Mouse (Mus musculus) CH12.LX (cell line): ENCODE measurements around the gene Cbr2. TPM values are rescaled to one million over a fixed set of nuclear protein-coding genes. Genes with fewer than 3 reads are reported as not detected.
"Not testable (repeated sequence)": the region's sequence is repeated elsewhere in the genome, so short reads cannot be mapped to it uniquely, and the experiment has no call there.

Experiments used
- DNase-seq: peaks from one replicate; pipeline ENCODE4 v3.0.0-alpha.2; 2013; ENCODE audit errors: extremely low read depth
- H3K27ac ChIP-seq: 2 replicates; pipeline ENCODE4 v1.5.1; 2012; ENCODE audit warnings: low read depth, mild to moderate bottlenecking, control low read depth, moderate library complexity; ENCODE audit not compliant: insufficient read depth
- H3K27me3 ChIP-seq: replicated peaks from 2 replicates; pipeline ENCODE3; 2012; ENCODE audit warnings: inconsistent platforms
- H3K36me3 ChIP-seq, 2 experiments: replicated peaks in 1 of 2; 2 replicates each; pipeline versions ENCODE3 to v1.6.1; 2012; ENCODE audit warnings: inconsistent platforms in 1 of 2, low read length in 1 of 2, mild to moderate bottlenecking in 1 of 2, mixed read lengths in 1 of 2, moderate library complexity in 1 of 2; ENCODE audit not compliant: control insufficient read depth in 1 of 2, insufficient read depth in 1 of 2
- H3K4me1 ChIP-seq, 2 experiments: 2 replicates each; pipeline ENCODE4 v1.6.1; 2012; ENCODE audit warnings: inconsistent platforms in 1 of 2, moderate library complexity in 1 of 2; ENCODE audit not compliant: insufficient read depth in 2 of 2, control insufficient read depth in 1 of 2
- H3K4me2 ChIP-seq: 2 replicates; pipeline ENCODE4 v1.6.1; 2012; ENCODE audit warnings: low read depth, mild to moderate bottlenecking, control low read depth; ENCODE audit not compliant: poor library complexity, insufficient read depth, severe bottlenecking
- H3K4me3 ChIP-seq, 3 experiments: fragments of 150-350 bp in 1 of 3; sonication (generic) in 1 of 3; replicated peaks in 1 of 3; 2 replicates each; pipeline versions ENCODE3 to v1.5.1; 2011 to 2012; ENCODE audit warnings: low read depth in 2 of 3, low read length in 2 of 3, mild to moderate bottlenecking in 2 of 3, moderate library complexity in 2 of 3, control low read depth in 1 of 3, improper control_type of control experiment in 1 of 3, inconsistent platforms in 1 of 3, mixed read lengths in 1 of 3; ENCODE audit not compliant: poor library complexity in 1 of 3
- H3K79me2 ChIP-seq: replicated peaks from 2 replicates; pipeline ENCODE4 v1.6.1; 2012; ENCODE audit warnings: mild to moderate bottlenecking, moderate library complexity; ENCODE audit not compliant: control insufficient read depth, poor library complexity, insufficient read depth, severe bottlenecking; ENCODE audit errors: extremely low read depth
- H3K9ac ChIP-seq: 2 replicates; pipeline ENCODE4 v1.6.1; 2012; ENCODE audit warnings: low read depth, mild to moderate bottlenecking, control low read depth, moderate library complexity; ENCODE audit not compliant: insufficient read depth
- H3K9me3 ChIP-seq: replicated peaks from 2 replicates; pipeline ENCODE3; 2012; ENCODE audit warnings: low read length, inconsistent platforms, mixed read lengths
- CHD1 ChIP-seq: IDR thresholded peaks from 2 replicates; pipeline ENCODE4 v1.6.1; 2012; ENCODE audit warnings: low read depth, low read length, improper control_type of control experiment, inconsistent platforms
- CHD2 ChIP-seq: IDR thresholded peaks from 2 replicates; pipeline ENCODE4 v1.6.1; 2011; ENCODE audit warnings: low read length, improper control_type of control experiment
- CTCF ChIP-seq, 2 experiments: IDR thresholded peaks in 1 of 2; conservative IDR thresholded peaks in 1 of 2; 2 replicates each; pipeline ENCODE4 v1.5.1; 2011 to 2012; ENCODE audit warnings: low read depth in 2 of 2, low read length in 2 of 2, improper control_type of control experiment in 1 of 2, inconsistent platforms in 1 of 2, mild to moderate bottlenecking in 1 of 2, moderate library complexity in 1 of 2
- E2F4 ChIP-seq: IDR thresholded peaks from 2 replicates; pipeline ENCODE4 v1.6.1; 2011; ENCODE audit warnings: low read depth, low read length, improper control_type of control experiment; ENCODE audit not compliant: insufficient replicate concordance
- ELF1 ChIP-seq: IDR thresholded peaks from 2 replicates; pipeline ENCODE4 v1.6.1; 2014; ENCODE audit warnings: low read depth, mild to moderate bottlenecking, inconsistent platforms, low read length, improper control_type of control experiment
- EP300 ChIP-seq: IDR thresholded peaks from 2 replicates; pipeline ENCODE4 v1.6.1; 2011; ENCODE audit warnings: low read length, improper control_type of control experiment
- ETS1 ChIP-seq: conservative IDR thresholded peaks from 2 replicates; pipeline ENCODE4 v1.6.1; 2012; ENCODE audit warnings: low read depth, mild to moderate bottlenecking, inconsistent platforms, low read length, improper control_type of control experiment, moderate library complexity
- GABPA ChIP-seq: IDR thresholded peaks from 2 replicates; pipeline ENCODE4 v1.6.1; 2012; ENCODE audit warnings: low read depth, low read length, improper control_type of control experiment, inconsistent platforms; ENCODE audit not compliant: insufficient replicate concordance
- HCFC1 ChIP-seq: IDR thresholded peaks from 2 replicates; pipeline ENCODE4 v1.6.1; 2012; ENCODE audit warnings: low read depth, mild to moderate bottlenecking, inconsistent platforms, low read length, improper control_type of control experiment
- JUN ChIP-seq: IDR thresholded peaks from 2 replicates; pipeline ENCODE4 v1.6.1; 2011; ENCODE audit warnings: low read depth, mild to moderate bottlenecking, low read length, improper control_type of control experiment, moderate library complexity; ENCODE audit not compliant: insufficient read depth
- JUND ChIP-seq: conservative IDR thresholded peaks from 2 replicates; pipeline ENCODE4 v1.6.1; 2011; ENCODE audit warnings: low read depth, low read length, improper control_type of control experiment
- MAX ChIP-seq: IDR thresholded peaks from 2 replicates; pipeline ENCODE4 v1.6.1; 2011; ENCODE audit warnings: low read length, improper control_type of control experiment
- MYC ChIP-seq: IDR thresholded peaks from 2 replicates; pipeline ENCODE4 v1.6.1; 2011; ENCODE audit warnings: low read depth, mild to moderate bottlenecking, improper control_type of control experiment, low read length
- NELFE ChIP-seq: IDR thresholded peaks from 2 replicates; pipeline ENCODE4 v1.6.1; 2011; ENCODE audit warnings: low read depth, low read length, improper control_type of control experiment
- PAX5 ChIP-seq: IDR thresholded peaks from 2 replicates; pipeline ENCODE4 v1.6.1; 2012; ENCODE audit warnings: low read length, inconsistent platforms, mixed read lengths
- RCOR1 ChIP-seq: conservative IDR thresholded peaks from 2 replicates; pipeline ENCODE4 v1.6.1; 2012; ENCODE audit warnings: low read depth, mild to moderate bottlenecking, inconsistent platforms, low read length, improper control_type of control experiment
- SIN3A ChIP-seq: IDR thresholded peaks from 2 replicates; pipeline ENCODE4 v1.6.1; 2012; ENCODE audit warnings: low read length, improper control_type of control experiment, inconsistent platforms
- SMC3 ChIP-seq: IDR thresholded peaks from 2 replicates; pipeline ENCODE4 v1.6.1; 2011; ENCODE audit warnings: low read depth, low read length, improper control_type of control experiment
- TBP ChIP-seq: conservative IDR thresholded peaks from 2 replicates; pipeline ENCODE4 v1.6.1; 2011; ENCODE audit warnings: low read depth, low read length, improper control_type of control experiment
- TCF12 ChIP-seq: IDR thresholded peaks from 2 replicates; pipeline ENCODE4 v1.6.1; 2014; ENCODE audit warnings: low read depth, mild to moderate bottlenecking, inconsistent platforms, low read length, improper control_type of control experiment
- UBTF ChIP-seq: IDR thresholded peaks from 2 replicates; pipeline ENCODE4 v1.6.1; 2012; ENCODE audit warnings: low read depth, mild to moderate bottlenecking, inconsistent platforms, low read length, improper control_type of control experiment, moderate library complexity
- USF1 ChIP-seq: IDR thresholded peaks from 2 replicates; pipeline ENCODE4 v1.6.1; 2014; ENCODE audit warnings: low read depth, mild to moderate bottlenecking, inconsistent platforms, low read length, improper control_type of control experiment
- ZC3H11A ChIP-seq: IDR thresholded peaks from 2 replicates; pipeline ENCODE4 v1.6.1; 2012; ENCODE audit warnings: low read depth, mild to moderate bottlenecking, inconsistent platforms, low read length, improper control_type of control experiment
- dilution Hi-C: fragments of 300-500 bp; cut with MboI; formaldehyde crosslinking; loops from 2 replicates; pipeline ENCODE4 v1.14.3; 2020; ENCODE audit warnings: low sequenced_read_pairs; ENCODE audit not compliant: extremely low pct_unique_long_range_greater_than_20kb, extremely low pct_ligation_motif_present
- in situ Hi-C: fragments of 300-500 bp; cut with MboI; formaldehyde crosslinking; loops from 3 replicates; pipeline ENCODE4 v1.14.3; 2019; ENCODE audit warnings: low sequenced_read_pairs, low pct_ligation_motif_present, low pct_unique_long_range_greater_than_20kb, mixed read lengths
- polyA plus RNA-seq: library from polyadenylated mRNA; unstranded; fragments of >175 nt; gene quantifications from 2 replicates; pipeline ENCODE4 v1.2.1, GENCODE M21; 2012; ENCODE audit warnings: low read depth; ENCODE audit not compliant: insufficient read length
- total RNA-seq, 2 experiments: library from RNA; depleted of rRNA; stranded (reverse); fragments of 300-350 nt in 1 of 2; fragments of >200 nt in 1 of 2; gene quantifications; 2 replicates each; pipeline ENCODE4 v1.2.3; 2012 to 2014

Gene Cbr2
- total and polyA plus RNA-seq, 3 experiments, result 0.21 TPM; not detected in 2

DNA sequence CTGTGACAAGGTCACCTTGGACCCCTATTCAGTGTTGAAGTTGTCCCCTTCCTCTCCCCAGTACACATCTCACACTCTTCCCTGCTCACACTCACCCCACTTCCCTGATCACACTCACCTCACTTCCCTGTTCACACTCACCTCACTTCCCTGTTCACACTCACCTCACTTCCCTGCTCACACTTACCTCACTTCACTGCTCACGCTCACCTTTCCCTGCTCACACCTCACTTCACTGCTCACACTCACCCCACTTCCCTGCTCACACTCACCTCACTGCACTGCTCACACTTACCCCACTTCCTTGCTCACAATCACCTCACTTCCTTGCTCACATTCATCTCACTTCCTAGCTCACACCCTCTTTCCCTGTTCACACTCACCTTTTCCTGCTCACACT, 519 bp downstream of the Cbr2 start:
- dilution Hi-C loops, result no loop called here
- Histone ChIP-seq H3K4me1 (peaks cover 5 to 8% of the 10 kb centered on the region in 2 experiments), H3K27me3 (peaks cover 61% of the 10 kb centered on the region), H3K9ac (no peak overlapping the region), H3K4me2 (no peak overlapping the region), H3K36me3 (no peaks in the 10 kb centered on the region), H3K4me3 (no peak overlapping the region), H3K9me3 (no peaks in the 10 kb centered on the region)
- in situ Hi-C loops, result no loop called here
- DNase-seq, result no peak
- TF ChIP-seq HCFC1 (no peak), CTCF (conservative IDR thresholded peaks at IDR 0.05 in 1 of 2, IDR thresholded peaks at IDR 0.05 in 1 of 2; ENCODE audit: low read depth in 2 of 2, low read length in 2 of 2) (no peak), PAX5 (no peak)
- TF ChIP-seq, all 38 proteins: peak for 0
- H3K79me2 ChIP-seq, result no peaks in the 10 kb centered on the region
- H3K27ac ChIP-seq, result no peak overlapping the region

DNA sequence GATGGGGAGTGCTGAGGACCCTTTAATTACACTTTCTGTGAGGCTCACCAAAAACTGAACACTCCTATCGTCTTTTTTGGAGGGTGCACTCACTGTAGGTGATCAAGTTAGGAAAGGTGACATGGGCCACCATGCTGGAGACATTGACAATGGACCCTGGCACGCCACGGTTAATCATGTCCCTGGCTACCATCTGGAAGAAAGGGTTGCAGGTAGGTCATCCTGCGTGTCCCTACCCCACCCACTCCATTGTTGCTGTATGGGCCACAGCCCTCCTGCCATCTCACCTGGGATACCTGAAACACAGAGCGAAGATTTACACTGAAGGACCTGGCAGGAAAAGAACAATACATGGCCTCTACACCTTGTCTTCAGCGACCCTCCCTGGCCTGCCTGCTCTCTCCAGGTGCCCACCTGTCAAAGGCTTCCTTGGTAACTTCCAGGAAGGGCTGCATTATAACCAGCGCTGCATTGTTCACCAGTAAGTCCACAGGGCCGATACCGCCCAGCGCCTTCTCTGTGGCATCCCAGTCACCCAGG, 1.5 kb downstream of the Cbr2 start:
- Histone ChIP-seq H3K9ac (no peak overlapping the region), H3K79me2 (no peaks in the 10 kb centered on the region), H3K4me3 (no peak overlapping the region), H3K4me2 (no peak overlapping the region), H3K9me3 (no peaks in the 10 kb centered on the region), H3K27ac (no peak overlapping the region), H3K36me3 (peaks cover 5 to 9% of the 10 kb centered on the region in 2 experiments), H3K27me3 (peaks cover 59% of the 10 kb centered on the region), H3K4me1 (peaks cover 8 to 13% of the 10 kb centered on the region in 2 experiments)
- no peak for TF ChIP-seq NELFE
- no peak for TF ChIP-seq RCOR1
- no peak for TF ChIP-seq MYC
- TF ChIP-seq CHD2, result no peak
- TF ChIP-seq ETS1, result no peak
- no peak for TF ChIP-seq ELF1
- TF ChIP-seq JUND, result no peak
- TF ChIP-seq CHD1, result no peak
- TF ChIP-seq TBP, result no peak
- no peak for TF ChIP-seq ZC3H11A
- TF ChIP-seq USF1, result no peak
- TF ChIP-seq SMC3, result no peak
- TF ChIP-seq UBTF, result no peak
- TF ChIP-seq E2F4, result no peak
- TF ChIP-seq MAX, result no peak
- no peak for TF ChIP-seq GABPA
- TF ChIP-seq SIN3A, result no peak
- TF ChIP-seq JUN, result no peak
- TF ChIP-seq EP300, result no peak
- no peak for TF ChIP-seq TCF12
- no peak for DNase-seq
- in situ Hi-C loops, result no loop called here
- dilution Hi-C loops, result no loop called here

DNA sequence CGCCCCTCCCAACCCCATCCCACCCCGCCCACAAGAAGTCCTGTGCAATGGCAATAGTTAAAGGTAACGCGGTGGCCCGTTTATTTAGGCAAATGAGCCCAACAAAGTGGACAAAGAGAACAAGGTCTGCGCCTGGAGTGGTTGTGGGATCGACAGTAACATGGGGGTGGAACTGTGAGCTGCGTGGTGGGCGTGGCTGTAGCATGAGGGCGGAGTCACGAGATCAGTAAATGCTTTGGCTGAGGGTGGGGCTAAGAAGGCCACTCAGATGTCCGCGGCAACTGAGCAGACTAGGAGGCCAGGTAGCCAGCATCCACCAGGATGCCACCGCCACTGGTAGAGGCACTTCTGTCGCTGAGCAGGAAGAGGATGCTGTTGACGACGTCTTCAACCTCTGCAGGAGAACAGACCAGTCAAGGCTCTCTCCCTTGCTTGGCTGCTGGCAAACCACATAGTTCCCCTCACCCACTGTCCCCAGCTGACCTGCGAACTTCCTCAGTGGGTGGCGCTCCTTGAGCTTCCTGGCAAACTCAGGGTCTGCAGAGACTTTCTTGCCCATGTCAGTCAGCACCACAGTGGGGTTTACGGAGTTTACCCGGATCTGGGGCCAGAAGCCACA, 2.4 kb downstream of the Cbr2 start:
- H3K9me3 ChIP-seq, H3K9ac ChIP-seq, H3K79me2 ChIP-seq, dilution Hi-C loops, H3K4me3 ChIP-seq, H3K27ac ChIP-seq: not testable (repeated sequence)
- Histone ChIP-seq H3K4me2 (peak overlapping the region; percentile 27), H3K36me3 (peaks cover 12 to 16% of the 10 kb centered on the region in 2 experiments), H3K27me3 (peaks cover 54% of the 10 kb centered on the region), H3K4me1 (peaks cover 8 to 13% of the 10 kb centered on the region in 2 experiments)
- DNase-seq, result peak; percentile 40
- in situ Hi-C loops, result loop anchor here (5.0 kb wide), 1 partner anchor 38 kb away; no protein-coding TSS in a partner anchor
